Mouse (Mus musculus): ENCODE data around the gene Slc37a1. TPM values are rescaled to one million over a fixed set of nuclear protein-coding genes. Genes with fewer than 3 reads are reported as not detected.

Gene Slc37a1
- polyA plus RNA-seq, 3 experiments from 2014 or later: 19.0 to 39.4 (median 23.5) TPM

DNA sequence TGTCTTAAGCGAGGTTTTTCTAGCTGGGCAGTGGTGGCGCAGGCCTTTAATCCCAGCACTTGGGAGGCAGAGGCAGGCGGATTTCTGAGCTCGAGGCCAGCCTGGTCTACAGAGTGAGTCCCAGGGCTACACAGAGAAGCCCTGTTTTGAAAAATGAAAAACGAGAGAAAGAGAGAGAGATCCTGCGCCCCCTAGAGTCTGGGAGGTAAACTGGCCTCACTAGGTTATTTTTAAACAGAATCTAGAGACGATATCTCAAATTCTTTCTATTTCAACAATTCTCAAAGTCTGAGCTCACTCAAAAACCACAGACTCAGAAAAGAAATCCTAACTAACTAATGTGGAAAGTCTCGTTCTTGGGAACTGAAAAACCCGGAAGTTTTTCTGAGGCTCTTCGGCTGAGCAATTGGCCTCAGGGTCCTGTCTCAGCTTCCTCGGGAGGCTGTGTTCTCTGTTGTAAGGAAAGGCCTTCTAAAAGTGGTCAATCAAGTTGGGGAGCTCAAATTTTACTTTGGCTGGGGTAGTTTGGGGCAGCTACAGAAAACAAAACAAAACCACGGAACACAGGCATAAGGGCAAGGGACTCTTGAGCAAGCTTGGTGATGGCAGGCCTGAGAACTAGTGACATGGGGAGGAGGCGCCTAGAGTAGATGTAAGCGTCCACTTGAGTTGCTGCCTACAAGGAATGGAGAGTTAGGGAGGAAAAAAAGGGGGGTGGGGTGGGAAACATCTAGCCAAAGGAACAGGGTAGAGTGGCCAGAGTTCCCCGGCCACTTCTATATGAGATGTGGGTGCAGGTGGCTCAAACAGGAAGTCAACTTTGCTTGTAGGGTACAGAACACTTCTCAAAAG is 8.0 kb downstream of the Slc37a1 start:
- no peak for ATAC-seq

DNA sequence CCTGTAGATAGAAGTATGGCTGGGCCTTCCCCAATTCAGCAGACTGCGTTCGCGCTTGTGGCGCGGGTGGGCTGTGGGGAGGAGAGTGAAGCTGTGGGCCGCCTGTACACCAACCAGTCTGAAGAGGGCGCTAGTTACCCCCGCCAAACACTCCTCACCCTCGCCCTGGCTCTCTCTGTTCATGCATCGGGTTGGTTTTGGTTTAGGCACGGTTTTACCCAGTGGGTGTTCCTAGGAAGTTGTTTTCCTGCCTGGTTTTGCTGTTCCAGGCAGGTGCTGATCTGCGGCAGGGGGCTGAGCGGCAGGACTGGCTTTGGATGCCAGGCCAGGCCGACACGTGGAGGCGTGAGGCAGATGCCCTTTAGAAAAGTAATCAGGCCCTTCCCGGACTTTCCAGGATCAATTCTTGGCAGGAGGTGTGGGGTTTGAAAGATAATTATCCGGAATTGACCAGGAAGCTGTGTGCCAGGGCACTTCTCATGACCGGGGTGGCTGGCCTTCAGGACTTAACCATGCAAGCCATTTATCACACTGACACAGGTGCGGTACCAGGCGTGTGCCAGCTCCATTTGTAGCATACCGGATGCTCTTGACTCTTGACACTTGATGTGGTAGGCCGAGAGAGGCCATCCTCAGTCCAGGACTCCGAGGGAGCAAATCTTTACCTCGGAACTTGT is 8.8 kb downstream of the Slc37a1 start:
- ATAC-seq: peak; percentile 68

DNA sequence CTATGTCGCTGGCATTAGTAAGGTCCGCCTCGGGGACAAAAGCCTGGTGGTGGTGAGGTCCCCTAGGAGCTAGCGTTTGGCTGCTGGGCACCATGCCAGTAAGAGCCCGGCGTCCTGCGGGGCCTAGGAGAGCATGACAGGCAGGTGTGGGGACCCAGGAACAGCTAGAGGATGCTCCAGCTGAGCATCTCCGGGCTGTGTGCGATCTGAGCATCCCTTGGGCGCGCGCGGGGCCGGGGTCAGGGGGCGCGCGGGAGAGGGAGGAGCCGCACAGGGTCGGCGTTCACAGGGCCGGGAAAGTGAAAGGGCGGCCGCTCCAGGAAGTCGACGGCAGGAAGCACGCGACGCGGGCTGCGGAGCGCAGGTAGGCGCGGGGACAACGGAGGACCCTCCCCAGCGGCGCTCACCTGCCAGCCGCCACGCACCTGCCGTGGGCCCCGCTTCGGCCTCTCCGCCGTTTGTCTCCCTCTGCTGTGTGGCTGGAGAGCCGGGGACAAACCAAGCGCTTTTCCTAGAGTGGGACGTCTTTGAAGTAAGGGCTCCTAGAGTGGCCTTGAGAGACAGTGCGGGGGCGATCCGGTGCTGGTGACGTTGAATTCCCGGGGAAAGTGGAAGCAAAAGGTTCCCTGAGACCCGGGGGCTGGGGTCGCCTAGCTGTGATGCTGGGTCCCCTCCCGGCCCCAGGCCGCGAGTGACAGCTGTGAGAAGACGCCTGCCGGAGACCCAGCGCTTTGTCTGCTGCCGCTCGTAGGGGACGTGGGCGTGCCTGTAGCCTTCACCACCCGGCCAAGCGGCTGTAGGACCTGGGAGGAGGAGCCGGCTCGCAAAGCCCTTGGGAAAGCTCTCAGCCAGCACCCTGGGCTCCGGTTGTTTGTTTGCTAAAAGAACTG is 9.5 kb downstream of the Slc37a1 start:
- peak; percentile 69 for ATAC-seq

DNA sequence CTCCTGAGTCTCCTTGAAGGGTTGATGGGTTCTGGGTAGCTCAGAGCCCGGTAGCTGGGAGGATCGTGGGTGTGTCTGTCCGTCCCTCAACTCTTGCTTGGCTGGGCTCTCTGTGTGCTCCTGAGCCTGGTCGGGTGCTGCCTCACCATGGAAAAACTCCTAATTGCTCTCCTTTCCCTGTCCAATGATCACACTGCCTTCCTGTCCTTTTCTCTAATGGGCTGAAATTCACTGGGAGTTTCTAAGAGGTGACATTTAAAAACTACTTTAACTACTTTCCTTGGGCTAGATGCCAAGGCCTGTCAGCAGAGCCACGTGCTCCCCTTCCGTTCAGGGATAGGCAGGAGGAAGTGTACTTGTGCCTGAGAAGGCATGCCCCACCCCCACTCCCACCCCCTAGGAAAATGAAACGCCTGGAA is 10.9 kb downstream of the Slc37a1 start:
- ATAC-seq: no peak

DNA sequence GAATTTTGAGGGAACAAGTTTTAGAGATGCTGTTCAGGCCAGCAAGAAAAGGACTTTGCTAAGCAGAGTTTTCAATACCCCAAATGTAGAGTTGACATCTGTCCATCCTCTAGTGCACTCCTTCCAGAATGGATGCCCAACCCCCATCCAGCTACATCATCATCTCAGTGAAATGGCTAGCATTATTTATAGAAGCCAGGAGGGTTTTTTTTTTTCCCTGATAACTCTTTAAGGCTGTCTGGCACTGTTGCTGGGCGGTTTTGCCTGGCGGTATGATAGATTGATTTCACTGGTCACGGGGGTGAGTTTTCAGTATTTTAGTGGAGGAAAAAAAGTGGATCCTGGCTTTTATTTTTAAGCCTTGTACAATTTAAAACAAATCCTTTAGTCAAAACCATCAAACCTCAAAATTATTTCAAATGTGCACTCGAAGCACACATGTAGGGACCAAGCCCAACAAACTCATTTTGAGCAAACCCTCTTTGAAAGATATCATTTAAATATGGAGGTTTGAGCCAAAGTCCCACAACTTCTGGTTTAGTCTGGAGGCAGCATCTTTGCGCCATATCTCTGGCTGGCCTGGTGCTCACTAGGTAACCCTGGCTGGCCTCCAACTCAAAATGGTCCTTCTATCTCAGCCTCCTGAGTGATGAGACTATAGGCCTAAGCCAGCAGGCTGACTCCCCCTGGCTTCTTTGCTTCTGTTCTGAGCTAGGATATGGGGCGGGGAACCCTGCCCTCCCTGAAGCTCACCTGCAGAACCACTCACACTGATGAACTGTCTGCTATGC is 12.0 kb downstream of the Slc37a1 start:
- no peak for ATAC-seq

DNA sequence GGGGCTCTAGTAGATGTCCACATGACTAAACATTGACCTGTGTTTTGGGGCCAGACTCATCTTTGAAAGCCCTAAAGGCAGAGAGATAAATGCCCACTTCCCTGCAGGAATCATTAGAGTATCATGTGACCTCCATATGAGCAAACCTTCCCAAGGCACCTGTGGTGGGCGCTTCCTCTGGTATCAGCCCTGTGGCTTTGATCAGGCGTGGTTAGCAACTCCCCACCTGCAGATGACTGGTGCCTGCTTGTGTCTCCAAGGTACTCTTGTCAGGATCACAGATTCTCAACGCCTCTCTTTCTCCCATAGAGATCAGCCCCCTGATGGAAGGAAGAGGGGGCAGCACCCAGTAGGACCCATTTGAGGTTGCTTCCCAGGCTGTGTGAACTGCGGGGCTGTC is 13.4 kb downstream of the Slc37a1 start:
- no peak for ATAC-seq

DNA sequence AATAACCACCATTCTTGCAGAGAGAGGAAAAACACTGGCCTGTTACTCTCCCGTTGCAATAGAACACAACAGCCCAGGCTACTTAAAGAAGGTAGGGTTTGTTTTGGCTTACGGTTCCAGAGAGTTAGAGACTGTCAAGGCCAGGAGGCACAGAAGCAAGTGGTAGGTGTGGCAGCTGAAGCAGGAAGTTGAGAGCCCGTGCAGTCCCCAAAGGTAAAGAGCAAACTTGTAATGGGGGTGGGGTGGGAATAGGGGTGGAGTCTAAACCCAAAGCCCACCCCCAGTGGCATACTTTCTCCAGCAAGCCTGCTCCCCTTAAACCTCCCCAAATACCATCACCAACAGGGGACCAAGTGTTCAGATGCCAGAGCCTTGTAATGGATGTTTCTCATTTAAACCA is 14.1 kb downstream of the Slc37a1 start:
- no peak for ATAC-seq

DNA sequence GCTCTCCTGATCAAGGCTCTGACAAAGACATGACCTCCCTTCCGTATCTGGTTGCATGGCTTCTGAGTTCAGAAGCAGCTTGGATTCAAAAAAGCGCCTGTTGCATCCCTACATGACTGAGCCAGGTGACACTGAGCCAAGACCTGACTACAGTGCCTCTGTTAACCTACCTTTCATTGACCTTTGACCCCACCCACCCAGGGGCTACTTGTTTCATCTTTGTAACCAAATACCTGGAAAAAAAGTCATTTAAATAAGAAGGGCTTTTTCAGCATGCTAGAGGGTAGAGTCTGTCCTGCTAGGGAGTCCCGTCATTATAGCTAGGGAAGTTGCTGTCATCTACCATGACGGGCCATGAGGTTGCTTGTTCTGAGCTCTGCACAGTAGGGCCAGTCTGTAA is 16.8 kb downstream of the Slc37a1 start:
- ATAC-seq: no peak

DNA sequence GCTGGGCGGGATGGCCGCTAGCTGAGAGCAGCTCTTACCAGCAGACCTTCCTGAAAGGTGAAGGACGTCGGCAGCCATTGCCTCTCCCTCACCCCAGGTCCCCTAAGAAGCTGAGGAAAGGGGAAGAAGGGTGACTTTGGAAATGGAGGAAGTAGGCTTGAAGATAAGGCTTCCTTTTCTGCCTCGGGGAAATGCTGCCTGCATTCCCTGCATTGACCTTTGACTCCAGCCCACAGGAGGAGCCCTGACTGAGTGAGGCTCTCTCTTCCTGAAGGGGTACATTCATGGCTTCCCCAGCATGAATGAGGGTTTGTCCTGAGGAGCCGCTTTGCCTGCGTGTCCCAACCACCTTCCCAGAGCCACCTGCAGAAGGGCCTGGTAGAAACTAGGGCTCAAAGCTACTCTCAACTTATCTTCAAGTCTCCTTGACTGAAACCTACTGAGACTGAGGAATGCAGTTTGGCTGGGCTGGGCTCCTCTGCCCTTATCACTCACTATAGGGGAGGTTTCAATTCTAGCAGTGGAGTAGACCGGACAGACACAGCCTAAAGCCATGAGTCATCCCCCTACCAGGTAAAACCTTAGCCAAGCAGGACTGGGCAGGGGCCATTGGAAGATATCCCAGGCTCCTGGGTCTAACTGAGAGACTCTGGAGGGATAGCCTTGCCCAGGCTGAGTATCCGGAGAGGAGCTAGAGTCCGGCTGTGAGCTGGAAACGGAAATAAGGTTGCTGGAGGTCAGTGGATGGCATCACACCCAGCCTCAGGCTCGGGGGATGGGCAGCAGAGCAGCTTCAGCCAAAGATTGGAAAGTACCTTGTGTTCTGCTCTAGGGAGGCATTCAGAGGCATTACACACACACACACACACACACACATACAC is 18.5 kb downstream of the Slc37a1 start:
- ATAC-seq: no peak

DNA sequence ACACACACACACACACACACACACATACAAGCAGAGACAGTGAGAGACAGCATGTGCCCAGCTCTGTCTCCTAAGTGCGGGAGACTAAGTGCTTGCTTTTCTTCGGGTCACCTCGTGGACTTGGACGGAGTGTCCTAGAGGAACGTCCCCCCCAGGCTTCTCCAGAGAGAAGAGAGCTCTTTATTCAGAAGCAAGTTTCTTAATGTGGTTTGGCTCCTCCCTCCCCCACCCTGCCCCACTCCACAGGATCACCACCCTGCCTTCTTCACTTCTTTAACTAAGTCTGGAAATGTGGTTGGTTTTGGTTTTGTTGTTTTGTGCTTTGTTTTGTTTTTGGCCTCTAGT is 19.2 kb downstream of the Slc37a1 start:
- no peak for ATAC-seq

DNA sequence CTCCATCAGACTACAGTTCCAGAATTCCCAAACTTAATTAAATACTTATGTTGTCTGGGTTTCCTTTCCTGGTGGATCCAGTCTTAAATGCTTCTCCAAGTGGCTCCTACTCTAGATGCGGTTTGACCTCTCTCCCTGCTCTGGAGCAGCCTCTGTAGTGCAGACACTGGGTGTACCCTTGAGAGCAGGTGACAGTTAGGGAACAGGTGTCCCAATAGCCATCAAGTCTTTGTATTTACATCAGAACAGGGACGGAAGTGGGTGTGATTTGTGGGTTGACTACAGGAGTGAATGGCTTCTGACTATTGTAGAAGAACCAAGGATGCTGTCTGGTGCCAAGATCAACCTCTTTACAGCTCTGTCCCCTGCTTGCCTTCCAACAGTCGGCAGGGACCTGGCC is 21.2 kb downstream of the Slc37a1 start:
- no peak for ATAC-seq

DNA sequence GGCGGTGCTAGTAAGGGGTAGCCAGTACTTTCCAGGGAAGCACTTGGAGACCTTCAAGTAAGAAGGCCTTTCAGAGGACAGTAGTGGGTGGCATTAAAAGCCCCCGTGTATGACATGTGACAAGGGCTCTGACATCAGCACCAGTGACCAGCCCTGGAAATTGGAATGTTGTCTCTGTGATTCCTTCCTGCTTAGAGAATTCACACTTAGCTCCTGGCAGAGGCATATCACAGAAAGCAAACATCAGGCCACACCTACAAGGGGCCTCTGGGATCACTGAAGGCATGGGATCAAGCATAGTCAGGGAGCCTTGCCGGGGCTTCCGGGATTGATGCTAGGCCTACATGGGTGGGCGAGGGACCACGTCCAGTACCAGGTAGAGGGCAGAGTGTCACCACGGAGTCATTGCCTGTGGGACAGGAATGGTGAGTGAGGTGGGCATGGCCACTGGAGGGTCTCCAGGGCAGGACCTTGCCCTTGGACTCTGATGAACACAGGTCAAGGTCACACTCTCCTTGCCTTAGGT is 21.8 kb downstream of the Slc37a1 start:
- no peak for ATAC-seq

DNA sequence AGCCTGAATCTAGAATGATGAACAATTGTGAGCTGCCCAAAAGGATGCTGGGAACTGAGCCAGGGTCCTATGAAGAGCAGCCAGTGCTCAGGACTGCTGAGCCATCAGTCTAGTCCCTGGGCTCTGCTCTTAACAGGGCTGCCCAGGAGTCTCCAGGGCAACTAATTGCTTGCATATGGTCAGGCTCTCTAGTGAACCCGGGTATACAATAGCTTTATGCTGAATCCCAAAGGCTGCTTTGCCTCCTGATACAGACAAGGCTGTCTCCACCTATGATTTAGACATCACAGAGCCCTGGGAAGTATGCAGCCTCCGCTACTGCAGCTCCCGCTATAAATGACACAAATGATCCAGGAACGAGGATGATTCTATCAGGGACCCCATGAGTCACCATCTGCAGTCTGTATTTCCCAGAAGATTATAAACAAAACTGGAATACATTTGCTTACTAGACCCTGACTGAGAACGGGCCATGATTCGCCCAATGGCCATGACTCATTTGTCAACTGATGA is 22.7 kb downstream of the Slc37a1 start:
- no peak for ATAC-seq

DNA sequence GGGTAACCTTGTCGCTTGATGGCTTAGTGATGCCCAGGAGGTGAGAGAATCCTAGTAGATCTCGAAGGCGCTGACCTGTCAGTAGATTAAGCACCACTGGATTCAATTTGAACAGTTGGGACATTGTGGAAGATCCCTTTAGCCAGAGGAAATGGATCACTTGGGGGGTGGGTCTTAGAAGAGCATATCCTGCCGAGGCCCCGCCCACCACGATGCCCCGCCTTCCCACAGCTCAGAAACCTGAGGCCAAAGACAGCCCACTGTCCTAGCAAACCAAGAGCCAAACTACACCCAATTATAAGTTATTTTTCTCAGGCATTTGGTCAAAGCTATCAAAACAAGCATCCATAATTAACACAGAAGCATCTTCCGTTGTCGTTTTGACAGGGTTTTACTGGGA is 24.5 kb downstream of the Slc37a1 start:
- ATAC-seq: no peak

DNA sequence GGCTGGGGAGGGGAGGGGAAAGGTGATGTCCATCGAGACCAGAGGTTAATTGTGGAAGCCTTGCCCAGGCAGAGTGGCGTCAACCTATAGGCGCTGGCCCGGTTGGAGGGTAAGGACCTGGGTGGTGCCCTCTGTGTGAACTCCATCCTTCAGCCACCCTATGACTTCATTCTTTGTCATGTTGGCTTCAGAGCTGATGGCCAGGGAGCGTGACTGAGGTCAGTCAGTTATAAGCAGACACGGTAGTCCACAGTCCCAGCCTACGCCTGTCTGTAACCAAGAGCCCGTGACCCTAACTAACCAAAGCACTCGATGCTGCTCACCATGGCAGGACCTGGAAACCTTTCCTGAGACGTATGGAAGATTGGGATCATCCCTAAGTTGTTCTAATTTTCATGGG is 26.1 kb downstream of the Slc37a1 start:
- no peak for ATAC-seq

DNA sequence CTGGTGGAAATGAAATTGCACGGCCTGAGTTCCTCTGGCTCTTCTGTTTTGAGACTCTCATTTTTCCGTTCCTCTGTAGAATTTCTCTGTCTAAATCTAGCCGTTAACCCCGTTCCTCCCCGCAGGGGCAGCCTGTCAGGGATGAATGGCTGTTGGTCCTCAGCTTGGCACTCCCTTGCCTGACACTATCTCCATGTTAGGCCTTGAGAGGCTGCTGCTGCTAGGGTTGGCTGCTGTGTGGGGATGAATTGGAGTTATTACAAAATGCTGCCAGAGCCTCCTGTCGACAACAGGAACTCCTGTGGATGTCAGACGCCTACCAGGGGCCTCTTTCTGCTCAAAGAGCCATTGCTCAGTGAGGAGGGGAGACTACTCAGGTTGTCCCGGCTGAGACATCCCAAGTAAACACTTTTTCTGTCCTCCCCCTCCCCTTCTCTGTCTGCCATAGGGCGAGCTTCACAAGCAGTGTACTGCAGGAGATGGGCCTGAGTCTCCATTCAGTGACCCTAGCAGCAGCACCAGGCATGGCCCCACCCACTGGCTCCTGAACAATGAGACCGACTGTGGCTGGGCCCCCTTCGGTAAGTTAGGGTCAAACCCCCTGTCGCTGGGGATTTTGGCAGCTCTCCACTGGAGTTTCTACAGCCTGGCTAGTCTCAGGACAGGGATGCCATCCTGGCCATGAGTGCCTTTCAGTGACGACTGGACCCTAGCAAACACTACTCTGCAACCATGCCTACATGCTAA is 28.6 kb downstream of the Slc37a1 start:
- ATAC-seq: no peak

DNA sequence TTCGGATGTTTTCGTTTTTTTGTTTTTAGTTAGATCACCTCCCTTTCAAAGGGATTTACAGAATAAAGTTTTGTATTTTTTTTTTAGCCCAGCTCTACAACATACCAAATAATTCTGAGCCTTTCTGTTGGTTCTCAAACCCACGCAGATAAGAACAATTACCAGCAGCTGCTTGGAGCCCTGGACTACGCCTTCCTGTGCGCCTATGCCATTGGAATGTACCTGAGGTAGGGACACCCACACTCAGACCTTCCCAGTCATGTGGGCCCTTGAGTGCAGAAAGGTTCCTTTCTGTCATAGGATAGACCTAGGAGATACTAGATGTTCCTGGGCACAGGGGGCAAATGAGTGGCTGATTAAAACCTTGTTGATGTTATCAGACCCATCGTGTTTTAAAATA is 29.4 kb downstream of the Slc37a1 start:
- ATAC-seq: no peak

DNA sequence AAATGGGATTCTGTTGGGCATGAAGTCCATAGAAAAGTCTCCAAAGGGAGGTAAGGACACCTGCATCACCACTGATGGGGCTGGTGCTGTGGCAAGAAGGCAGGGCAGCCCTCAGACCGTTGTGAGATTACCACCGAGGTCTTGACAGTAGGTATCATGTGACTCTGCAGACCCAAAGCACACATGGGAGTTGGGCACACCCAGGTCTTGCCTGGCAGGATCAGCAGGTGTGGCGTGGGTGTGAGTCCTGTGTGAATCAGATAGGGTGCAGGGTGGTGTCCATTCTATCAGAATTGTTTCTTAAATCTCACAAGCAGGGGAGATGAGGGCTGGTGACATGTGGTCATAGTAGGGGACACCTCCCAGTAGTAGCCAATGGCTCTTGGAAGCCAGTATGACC is 30.4 kb downstream of the Slc37a1 start:
- no peak for ATAC-seq

DNA sequence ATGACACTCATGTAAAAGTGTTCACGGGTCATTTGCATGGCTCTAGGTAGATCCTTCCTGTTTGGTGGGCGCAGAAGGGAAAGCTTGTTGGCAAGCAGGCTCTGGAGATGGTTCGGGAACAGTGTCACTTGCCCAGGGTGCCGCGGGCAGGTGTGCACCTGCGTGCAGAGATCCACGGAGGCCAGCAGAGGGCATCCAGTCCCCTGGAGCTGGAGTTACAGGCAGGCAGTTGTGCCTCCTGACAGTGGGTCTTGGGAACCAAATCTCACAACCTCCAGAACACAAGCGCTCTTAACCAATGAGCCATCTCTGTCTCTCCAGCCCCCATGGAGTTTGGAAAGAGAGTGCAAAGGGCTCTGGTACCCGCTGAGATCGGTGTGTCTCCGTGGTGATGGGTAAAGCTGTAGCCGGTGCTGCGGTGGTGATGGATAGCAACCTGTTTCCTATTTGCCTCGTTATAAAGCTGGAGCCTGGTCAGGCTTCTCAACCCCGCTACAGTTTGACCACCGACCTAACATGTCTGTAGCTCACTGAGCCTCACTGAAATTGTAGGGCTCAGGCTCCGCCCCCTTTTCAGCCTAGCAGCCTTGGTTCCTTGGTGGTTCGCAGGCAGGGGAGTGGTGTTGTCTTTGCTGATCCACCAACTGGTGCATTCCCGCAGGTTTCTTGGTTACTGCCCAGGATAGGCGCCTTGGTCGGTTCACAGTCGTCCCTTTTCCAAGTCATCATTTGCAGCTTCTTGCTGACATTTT is 31.1 kb downstream of the Slc37a1 start:
- ATAC-seq: no peak
